Mouse (Mus musculus) R1 (cell line): ENCODE measurements at regions not wholly inside any gene's neighbourhood (a gene's known extent, or its start where the extent isn't known, plus 50 kb on each side); places are given as distances from the start of the nearest gene placed in this dataset.
"Not testable (repeated sequence)": the region's sequence is repeated elsewhere in the genome, so short reads cannot be mapped to it uniquely, and the experiment has no call there.

Source experiments
- DNase-seq: peaks from one replicate; pipeline ENCODE4 v3.0.0-alpha.2; 2018; ENCODE audit warnings: low read depth, low spot score

DNA sequence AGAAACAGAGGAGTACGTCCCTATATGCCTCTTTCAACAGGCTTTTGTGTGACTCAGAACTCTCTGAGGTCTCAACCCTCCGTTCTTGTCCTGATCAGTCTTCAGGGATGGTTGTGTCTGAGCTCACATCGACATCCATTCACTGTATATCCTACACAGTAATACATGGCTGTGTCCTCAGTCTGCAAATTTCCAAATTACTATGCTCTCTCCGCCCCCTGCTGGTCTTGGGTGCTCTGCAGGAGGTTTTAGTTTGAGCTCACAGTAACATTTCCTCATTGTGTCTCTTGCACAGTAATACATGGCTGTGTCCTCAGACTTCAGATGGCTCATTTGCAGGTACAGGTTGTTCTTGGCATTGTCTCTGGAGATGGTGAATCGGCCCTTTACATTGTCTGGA is 53.5 kb downstream of the Adam6a start:
- DNase-seq, result peak; percentile 39

DNA sequence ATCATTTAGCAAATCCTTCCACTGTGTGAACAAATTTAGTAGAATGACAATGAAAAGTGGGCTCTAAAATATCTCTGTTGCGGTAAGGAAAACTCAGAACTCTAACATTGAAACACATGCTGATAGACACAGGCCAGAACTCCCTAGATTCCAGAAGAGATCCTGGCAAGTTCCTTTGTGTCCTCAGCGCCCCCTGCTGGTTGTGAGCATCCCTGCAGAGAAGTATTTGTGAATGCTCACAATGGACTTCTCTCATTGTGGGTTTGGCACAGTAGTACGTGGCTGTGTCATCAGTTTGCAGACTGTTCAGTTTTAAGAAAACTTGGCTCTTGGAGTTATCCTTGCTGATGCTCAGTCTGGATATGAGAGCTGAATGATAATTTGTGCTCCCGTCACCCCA is 67.2 kb downstream of the Adam6a start:
- peak; percentile 78 for DNase-seq

GRCm38 (mm10) chr12:113625221-113625620 is 81.5 kb downstream of the Adam6a start:
- DNase-seq, result not testable (repeated sequence)

GRCm38 (mm10) chr12:113630803-113631202 is 87.1 kb downstream of the Adam6a start:
- not testable (repeated sequence) for DNase-seq
